Comparison of ENCODE assay signal across 25 mouse cellular contexts in the genomic region with DNA sequence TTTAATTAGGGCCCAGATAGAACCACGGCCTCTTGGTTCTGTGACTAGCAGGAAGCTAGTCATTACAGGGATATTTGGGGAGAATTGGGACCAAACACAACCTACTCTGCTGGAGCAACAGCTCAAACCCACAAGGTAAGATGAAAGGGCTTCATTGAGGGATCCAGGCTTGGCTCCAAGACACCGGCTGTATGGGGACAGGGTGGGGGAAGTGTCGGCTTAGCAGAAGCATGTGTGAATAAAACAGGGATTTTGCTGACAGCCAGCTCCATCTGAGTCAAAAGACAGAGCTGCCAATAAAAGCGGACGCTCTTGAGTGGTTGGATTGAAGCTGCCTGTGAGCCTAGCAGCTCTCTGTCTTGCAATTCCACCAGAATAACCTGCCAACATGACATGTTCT. TPM values are rescaled to one million over a fixed set of nuclear protein-coding genes. Genes with fewer than 3 reads are reported as not detected.
DNase-seq lines count a peak whose midpoint lies in the region; ATAC-seq and TF ChIP-seq lines count a peak whose summit lies in the region.
"Had no signal": no experiment of that assay in that cellular context is flagged by ENCODE, and none has a peak within 500 bp of the region (broad histone marks: within the 10 kb centered on the region; RNA-seq: fewer than 3 reads in every experiment).

No protein-coding gene starts in this region.

- no peaks in the 10 kb centered on the region for H3K36me3 ChIP-seq in forebrain, embryonic 15.5 days
- no peaks in the 10 kb centered on the region for H3K36me3 ChIP-seq in forebrain, embryonic 12.5 days (replicated peaks)
- H3K36me3 ChIP-seq in midbrain, postnatal 0 days (ENCODE audit: insufficient read depth, low read length) = no peaks in the 10 kb centered on the region
- H3K36me3 ChIP-seq in midbrain, embryonic 15.5 days (replicated peaks) = no peaks in the 10 kb centered on the region
- H3K36me3 ChIP-seq: embryonic facial prominence, embryonic 10.5 days; heart, embryonic 12.5 days; stomach, embryonic 15.5 days had no signal

- H3K9ac ChIP-seq in forebrain, embryonic 15.5 days (replicated peaks) = no peak overlapping the region
- H3K9ac ChIP-seq in forebrain, embryonic 12.5 days = no peak overlapping the region
- no peak overlapping the region for H3K9ac ChIP-seq in midbrain, postnatal 0 days (replicated peaks; ENCODE audit: low read length, poor library complexity, severe bottlenecking)
- no peak overlapping the region for H3K9ac ChIP-seq in midbrain, embryonic 15.5 days
- H3K9ac ChIP-seq: heart, embryonic 12.5 days; stomach, embryonic 15.5 days had no signal

- peaks cover 27% of the 10 kb centered on the region for H3K4me1 ChIP-seq in forebrain, embryonic 15.5 days
- peaks cover 4% of the 10 kb centered on the region for H3K4me1 ChIP-seq in forebrain, embryonic 12.5 days
- H3K4me1 ChIP-seq in midbrain, postnatal 0 days (ENCODE audit: insufficient read depth, low read length) = no peaks in the 10 kb centered on the region
- 0 out of 2 replicates have a peak, but pooled peaks cover 2% of the 10 kb centered on the region for H3K4me1 ChIP-seq in midbrain, embryonic 15.5 days

- H3K9me3 ChIP-seq in forebrain, embryonic 15.5 days = no peaks in the 10 kb centered on the region
- no peaks in the 10 kb centered on the region for H3K9me3 ChIP-seq in forebrain, embryonic 12.5 days
- H3K9me3 ChIP-seq in midbrain, postnatal 0 days (ENCODE audit: low read length) = no peaks in the 10 kb centered on the region
- H3K9me3 ChIP-seq in midbrain, embryonic 15.5 days = no peaks in the 10 kb centered on the region
- H3K9me3 ChIP-seq: embryonic facial prominence, embryonic 10.5 days; heart, embryonic 12.5 days; stomach, embryonic 15.5 days had no signal

- H3K27ac ChIP-seq in forebrain, embryonic 15.5 days (replicated peaks) = peak overlapping the region; percentile 61
- no peak overlapping the region for H3K27ac ChIP-seq in forebrain, embryonic 12.5 days
- no peak overlapping the region for H3K27ac ChIP-seq in midbrain, postnatal 0 days (ENCODE audit: low read depth, low read length)
- H3K27ac ChIP-seq in midbrain, embryonic 15.5 days = no peak overlapping the region
- H3K27ac ChIP-seq: embryonic facial prominence, embryonic 10.5 days; stomach, embryonic 15.5 days had no signal

- no peak overlapping the region for H3K4me3 ChIP-seq in forebrain, embryonic 15.5 days
- H3K4me3 ChIP-seq in forebrain, embryonic 12.5 days (replicated peaks) = no peak overlapping the region
- no peak overlapping the region for H3K4me3 ChIP-seq in midbrain, postnatal 0 days (ENCODE audit: low read depth, low read length)
- no peak overlapping the region for H3K4me3 ChIP-seq in midbrain, embryonic 15.5 days
- H3K4me3 ChIP-seq: embryonic facial prominence, embryonic 10.5 days; heart, embryonic 12.5 days; stomach, embryonic 15.5 days had no signal

- H3K4me2 ChIP-seq in forebrain, embryonic 15.5 days (replicated peaks) = no peak overlapping the region
- H3K4me2 ChIP-seq in forebrain, embryonic 12.5 days = no peak overlapping the region
- no peak overlapping the region for H3K4me2 ChIP-seq in midbrain, postnatal 0 days (ENCODE audit: low read depth, low read length, poor library complexity, severe bottlenecking)
- no peak overlapping the region for H3K4me2 ChIP-seq in midbrain, embryonic 15.5 days
- H3K4me2 ChIP-seq: heart, embryonic 12.5 days; midbrain, embryonic 11.5 days; stomach, embryonic 15.5 days had no signal

- no peak for TF ChIP-seq POLR2A in brain, embryonic 14.5 days (IDR thresholded peaks at IDR 0.05; ENCODE audit: borderline replicate concordance, extremely low read depth, insufficient read depth, insufficient read length, poor library complexity, severe bottlenecking)

- WGBS in forebrain, embryonic 15.5 days = 28% methylated on average over 5 of the region's 5 CpGs
- WGBS in forebrain, embryonic 12.5 days = 59% methylated on average over 5 of the region's 5 CpGs
- 40% methylated on average over 5 of the region's 5 CpGs for WGBS in midbrain, postnatal 0 days
- WGBS in midbrain, embryonic 15.5 days = 48% methylated on average over 5 of the region's 5 CpGs

- H3K27me3 ChIP-seq in forebrain, embryonic 15.5 days = no peaks in the 10 kb centered on the region
- peaks cover 31% of the 10 kb centered on the region for H3K27me3 ChIP-seq in forebrain, embryonic 12.5 days
- H3K27me3 ChIP-seq in midbrain, postnatal 0 days (ENCODE audit: insufficient read depth, low read length) = peaks cover 8% of the 10 kb centered on the region
- H3K27me3 ChIP-seq in midbrain, embryonic 15.5 days (replicated peaks) = 0 out of 2 replicates have a peak, but pooled peaks cover 7% of the 10 kb centered on the region
- H3K27me3 ChIP-seq: stomach, embryonic 15.5 days had no signal

- TF ChIP-seq CTCF in midbrain, postnatal 0 days (IDR thresholded peaks at IDR 0.05) = no peak
- no peak for TF ChIP-seq CTCF in brain, embryonic 14.5 days (IDR thresholded peaks at IDR 0.05; ENCODE audit: borderline replicate concordance, extremely low read depth, insufficient read depth, insufficient read length)

- peak; percentile 32 for DNase-seq in midbrain, postnatal 0 days (ENCODE audit: low spot score)
- peak; percentile 88 for DNase-seq in brain, embryonic 14.5 days (ENCODE audit: low read depth)
- DNase-seq in layer of hippocampus, adult 8-10 months (ENCODE audit: low spot score in 2 of 2) = peak; percentile 62 to 63
- no peak for DNase-seq in gastrocnemius, postnatal 4 days (ENCODE audit: low spot score in 2 of 2)
- no peak for DNase-seq in kidney, postnatal 4 days
- DNase-seq: heart, postnatal 36 days; kidney, adult 11 months; kidney, postnatal 14 days; lung, adult 2 months had no signal

- peak; percentile 83 for ATAC-seq in forebrain, embryonic 15.5 days (replicated peaks)
- ATAC-seq in forebrain, embryonic 12.5 days (ENCODE audit: low FRiP score) = no peak
- no peak for ATAC-seq in midbrain, postnatal 0 days (ENCODE audit: low FRiP score)
- ATAC-seq in midbrain, embryonic 15.5 days (replicated peaks) = no peak
- ATAC-seq: activated CD4-positive, CD25-positive, alpha-beta regulatory T cell, adult 4 months; hindbrain, embryonic 16.5 days; Patski had no signal

RNA-seq across cellular contexts. Expression of gene Plcb2, which starts 5.1 kb away (rescaled TPM):
- polyA plus RNA-seq in forebrain, embryonic 15.5 days (2015; fragmentation: Nextera tagmentation; extraction: Ambion mirVana) = 0.63 and 0.69 TPM in 2 replicates
- polyA plus RNA-seq in forebrain, embryonic 12.5 days (2016; fragmentation: Nextera tagmentation; extraction: Ambion mirVana) = 0.19 and 0.36 TPM in 2 replicates
- total RNA-seq in midbrain, postnatal 0 days (2014; rRNA removed) = 0.52 and 2.4 TPM in 2 replicates
- 0.53 and 0.63 TPM in 2 replicates for polyA plus RNA-seq in midbrain, postnatal 0 days (2015; fragmentation: Nextera tagmentation; extraction: Ambion mirVana)
- 0.43 and 0.71 TPM in 2 replicates for polyA plus RNA-seq in midbrain, embryonic 15.5 days (2015; fragmentation: Nextera tagmentation; extraction: Ambion mirVana)
- 0.95 and 1.1 TPM in 2 replicates for polyA plus RNA-seq in brain, embryonic 14.5 days (2012; rRNA removed)
- total RNA-seq in layer of hippocampus, adult 8-10 months (2022) = 1 to 10 TPM; 2.6 to 7.6 (median 4.7) TPM
- 1 to 10 TPM; 1.1 to 1.3 TPM for total RNA-seq in gastrocnemius, postnatal 4 days (2021)
- polyA plus RNA-seq: C2C12 had no signal

RNA-seq across cellular contexts. Expression of gene Inafm2, which starts 12.2 kb away (rescaled TPM):
- 25.3 and 27.2 TPM in 2 replicates for polyA plus RNA-seq in forebrain, embryonic 15.5 days (2015; fragmentation: Nextera tagmentation; extraction: Ambion mirVana)
- polyA plus RNA-seq in forebrain, embryonic 12.5 days (2016; fragmentation: Nextera tagmentation; extraction: Ambion mirVana) = 22.3 and 24.4 TPM in 2 replicates
- total RNA-seq in midbrain, postnatal 0 days (2014; rRNA removed) = 13.5 and 17.4 TPM in 2 replicates
- polyA plus RNA-seq in midbrain, postnatal 0 days (2015; fragmentation: Nextera tagmentation; extraction: Ambion mirVana) = 12.6 and 13.3 TPM in 2 replicates
- polyA plus RNA-seq in midbrain, embryonic 15.5 days (2015; fragmentation: Nextera tagmentation; extraction: Ambion mirVana) = 20.5 and 21.6 TPM in 2 replicates
- polyA plus RNA-seq in brain, embryonic 14.5 days (2012; rRNA removed) = 11.1 and 11.7 TPM in 2 replicates
- total RNA-seq in layer of hippocampus, adult 8-10 months (2022) = 10 to 100 TPM; 58.4 to 69.8 (median 63.7) TPM
- total RNA-seq in gastrocnemius, postnatal 4 days (2021) = 10 to 100 TPM in 1 of 2 experiments, 1 to 10 TPM in 1; 9.5 to 11.5 TPM

RNA-seq across cellular contexts. Expression of gene Ccdc9b, which starts 29.1 kb away (rescaled TPM):
- 1.3 and 1.6 TPM in 2 replicates for polyA plus RNA-seq in forebrain, embryonic 15.5 days (2015; fragmentation: Nextera tagmentation; extraction: Ambion mirVana)
- 2.8 TPM in 2 replicates for polyA plus RNA-seq in forebrain, embryonic 12.5 days (2016; fragmentation: Nextera tagmentation; extraction: Ambion mirVana)
- total RNA-seq in midbrain, postnatal 0 days (2014; rRNA removed) = 1.5 and 3.4 TPM in 2 replicates
- 0.74 and 0.79 TPM in 2 replicates for polyA plus RNA-seq in midbrain, postnatal 0 days (2015; fragmentation: Nextera tagmentation; extraction: Ambion mirVana)
- 1.3 and 2.1 TPM in 2 replicates for polyA plus RNA-seq in midbrain, embryonic 15.5 days (2015; fragmentation: Nextera tagmentation; extraction: Ambion mirVana)
- polyA plus RNA-seq in brain, embryonic 14.5 days (2012; rRNA removed) = 2.3 TPM in 2 replicates
- 1 to 10 TPM; 6.2 to 8.4 (median 6.6) TPM for total RNA-seq in layer of hippocampus, adult 8-10 months (2022)
- 10 to 100 TPM; 11.0 to 12.8 TPM for total RNA-seq in gastrocnemius, postnatal 4 days (2021)
- polyA plus RNA-seq: activated CD4-positive, CD25-positive, alpha-beta regulatory T cell, adult 4 months had no signal

RNA-seq across cellular contexts. Expression of gene Ankrd63, which starts 29.6 kb away (rescaled TPM):
- polyA plus RNA-seq in forebrain, embryonic 15.5 days (2015; fragmentation: Nextera tagmentation; extraction: Ambion mirVana) = 0.43 and 0.48 TPM in 2 replicates
- 0.04 and 0.08 TPM in 2 replicates for polyA plus RNA-seq in forebrain, embryonic 12.5 days (2016; fragmentation: Nextera tagmentation; extraction: Ambion mirVana)
- 0.22 TPM in 1 of 2 replicates, not detected in the other for total RNA-seq in midbrain, postnatal 0 days (2014; rRNA removed)
- 0.04 TPM in 1 of 2 replicates, not detected in the other for polyA plus RNA-seq in midbrain, postnatal 0 days (2015; fragmentation: Nextera tagmentation; extraction: Ambion mirVana)
- not detected in 2 replicates for polyA plus RNA-seq in midbrain, embryonic 15.5 days (2015; fragmentation: Nextera tagmentation; extraction: Ambion mirVana)
- 0.14 and 0.62 TPM in 2 replicates for polyA plus RNA-seq in brain, embryonic 14.5 days (2012; rRNA removed)
- 10 to 100 TPM; 11.8 to 16.0 (median 12.9) TPM for total RNA-seq in layer of hippocampus, adult 8-10 months (2022)
- under 1 TPM in 1 of 2 experiments, not detected in 1; 0.08 TPM for total RNA-seq in gastrocnemius, postnatal 4 days (2021)
- total RNA-seq: liver, adult 2 months had no signal
- polyA plus RNA-seq: activated CD4-positive, CD25-positive, alpha-beta regulatory T cell, adult 4 months; embryonic facial prominence, embryonic 10.5 days; liver, adult 2 months; midbrain, embryonic 11.5 days; neural tube, embryonic 14.5 days; thymus, postnatal 0 days had no signal

RNA-seq across cellular contexts. Expression of gene Phgr1, which starts 39.2 kb away (rescaled TPM):
- polyA plus RNA-seq in forebrain, embryonic 15.5 days (2015; fragmentation: Nextera tagmentation; extraction: Ambion mirVana) = not detected in 2 replicates
- not detected in 2 replicates for polyA plus RNA-seq in forebrain, embryonic 12.5 days (2016; fragmentation: Nextera tagmentation; extraction: Ambion mirVana)
- not detected in 2 replicates for total RNA-seq in midbrain, postnatal 0 days (2014; rRNA removed)
- not detected in 2 replicates for polyA plus RNA-seq in midbrain, postnatal 0 days (2015; fragmentation: Nextera tagmentation; extraction: Ambion mirVana)
- not detected in 2 replicates for polyA plus RNA-seq in midbrain, embryonic 15.5 days (2015; fragmentation: Nextera tagmentation; extraction: Ambion mirVana)
- polyA plus RNA-seq in brain, embryonic 14.5 days (2012; rRNA removed) = 0.16 TPM in 1 of 2 replicates, not detected in the other
- not detected for total RNA-seq in layer of hippocampus, adult 8-10 months (2022)
- total RNA-seq in gastrocnemius, postnatal 4 days (2021) = not detected
- total RNA-seq: adrenal gland, postnatal 4 days; heart, postnatal 36 days; left cerebral cortex, postnatal 36 days; liver, adult 2 months had no signal
- polyA plus RNA-seq: activated CD4-positive, CD25-positive, alpha-beta regulatory T cell, adult 4 months; C2C12; embryonic facial prominence, embryonic 10.5 days; heart, embryonic 12.5 days; hindbrain, embryonic 16.5 days; midbrain, embryonic 11.5 days; neural tube, embryonic 14.5 days; Patski had no signal

Comparison
In these comparisons a context has a peak if more than half of its experiments do, and no peak if none do; other contexts are left out.
1. DNase-seq: peak in midbrain, postnatal 0 days (single experiment), brain, embryonic 14.5 days (single experiment) and layer of hippocampus, adult 8-10 months (2 of 2); none in gastrocnemius, postnatal 4 days (0 of 2) and kidney, postnatal 4 days (0 of 2).